Comparison of ENCODE assay signal across 8 mouse cellular contexts in the genomic region with DNA sequence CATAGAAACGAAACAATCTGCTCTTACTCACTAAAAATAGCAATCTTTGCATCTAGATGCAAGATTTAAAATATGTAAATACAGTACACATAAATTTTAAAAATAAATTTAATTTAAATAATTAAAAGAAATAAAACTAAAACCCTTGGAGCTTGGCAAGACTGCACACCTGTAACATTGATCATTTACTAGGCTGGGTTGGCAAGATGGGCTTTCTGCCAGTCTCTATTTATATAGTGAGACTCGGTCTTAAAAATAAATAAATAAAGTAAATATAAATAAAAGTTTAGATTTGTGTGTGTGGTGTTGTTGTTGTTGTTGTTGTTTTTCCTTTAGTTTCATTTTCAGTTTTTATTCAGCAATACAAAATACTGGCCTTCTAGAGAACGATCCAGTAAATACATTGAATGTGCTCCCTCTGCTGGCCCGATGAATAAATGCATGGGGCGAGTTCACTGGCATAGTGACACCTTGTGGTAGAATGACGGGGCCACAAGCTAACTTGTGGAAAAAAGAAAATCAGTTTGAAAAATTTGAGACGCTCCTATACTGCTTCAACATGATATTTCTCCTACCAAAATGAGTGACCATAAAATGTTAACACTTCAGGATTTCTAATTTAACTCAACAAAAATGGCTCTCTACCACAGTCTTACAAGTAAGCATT. TPM values are rescaled to one million over a fixed set of nuclear protein-coding genes. Genes with fewer than 3 reads are reported as not detected.
DNase-seq lines count a peak whose midpoint lies in the region; ATAC-seq and TF ChIP-seq lines count a peak whose summit lies in the region.

No protein-coding gene starts in this region.

- WGBS in kidney, embryonic 14.5 days = 27% methylated on average over 7 of the region's 7 CpGs
- WGBS in liver, embryonic 11.5 days = 24% methylated on average over 7 of the region's 7 CpGs

- no peaks in the 10 kb centered on the region for H3K36me3 ChIP-seq in kidney, embryonic 14.5 days (ENCODE audit: control insufficient read depth, insufficient read depth, low read length)
- H3K36me3 ChIP-seq in liver, embryonic 11.5 days (ENCODE audit: control insufficient read depth, insufficient read depth, low read length) = no peaks in the 10 kb centered on the region

- H3K4me3 ChIP-seq in cortical plate, adult 2 months (ENCODE audit: insufficient read depth, low read length) = no peak overlapping the region
- H3K4me3 ChIP-seq in kidney, embryonic 14.5 days (ENCODE audit: low read length) = no peak overlapping the region
- no peak overlapping the region for H3K4me3 ChIP-seq in liver, embryonic 11.5 days (ENCODE audit: low read depth, low read length)

- H3K4me1 ChIP-seq in cortical plate, adult 2 months (ENCODE audit: control insufficient read depth, insufficient read depth, low read length) = peaks cover 5% of the 10 kb centered on the region
- no peaks in the 10 kb centered on the region for H3K4me1 ChIP-seq in kidney, embryonic 14.5 days (ENCODE audit: control insufficient read depth, insufficient read depth, low read length)
- no peaks in the 10 kb centered on the region for H3K4me1 ChIP-seq in liver, embryonic 11.5 days (replicated peaks; ENCODE audit: control insufficient read depth, insufficient read depth, low read length)

- TF ChIP-seq CTCF in cortical plate, adult 2 months (IDR thresholded peaks at IDR 0.05; ENCODE audit: extremely low read depth, insufficient read depth, low read length) = peak; percentile 98

- peak; percentile 69 for ATAC-seq in kidney, embryonic 14.5 days (ENCODE audit: low FRiP score, low TSS enrichment)
- peak; percentile 62; the same call in 1 of the 2 replicates for ATAC-seq in liver, embryonic 11.5 days (replicated peaks; ENCODE audit: low FRiP score)

- no peaks in the 10 kb centered on the region for H3K9me3 ChIP-seq in kidney, embryonic 14.5 days (ENCODE audit: control insufficient read depth, low read length)
- no peaks in the 10 kb centered on the region for H3K9me3 ChIP-seq in liver, embryonic 11.5 days (ENCODE audit: control insufficient read depth, low read length)

- H3K9ac ChIP-seq in kidney, embryonic 14.5 days (ENCODE audit: low read depth, low read length) = no peak overlapping the region
- no peak overlapping the region for H3K9ac ChIP-seq in liver, embryonic 11.5 days (ENCODE audit: low read depth, low read length)

- H3K27me3 ChIP-seq in kidney, embryonic 14.5 days (ENCODE audit: control insufficient read depth, insufficient read depth, low read length) = no peaks in the 10 kb centered on the region
- no peaks in the 10 kb centered on the region for H3K27me3 ChIP-seq in liver, embryonic 11.5 days (replicated peaks; ENCODE audit: control insufficient read depth, insufficient read depth, low read length)

- no peak overlapping the region for H3K27ac ChIP-seq in cortical plate, adult 2 months (ENCODE audit: insufficient read depth, low read length)
- H3K27ac ChIP-seq in kidney, embryonic 14.5 days (ENCODE audit: low read depth, low read length) = no peak overlapping the region
- no peak overlapping the region for H3K27ac ChIP-seq in liver, embryonic 11.5 days (ENCODE audit: low read depth, low read length)

- DNase-seq in 3134 (ENCODE audit: extremely low read depth, insufficient read length, low spot score) = peak; percentile 40
- peak; percentile 62 to 89 for DNase-seq in adrenal gland, adult (ENCODE audit: inconsistent age in 2 of 2, low spot score in 1 of 2)
- DNase-seq in gastrocnemius, postnatal 4 days (ENCODE audit: low spot score in 2 of 2) = peak; percentile 37 to 61
- DNase-seq in liver, embryonic 11.5 days (ENCODE audit: low spot score) = no peak
- peak; percentile 66 to 70 for DNase-seq in natural killer cell, adult 2 months (ENCODE audit: low spot score in 2 of 2)
- DNase-seq in spleen, postnatal 4 days (ENCODE audit: low spot score in 2 of 2) = peak; percentile 71 to 83

- TF ChIP-seq POLR2A in cortical plate, adult 2 months (IDR thresholded peaks at IDR 0.05; ENCODE audit: extremely low read depth, insufficient read depth, low read length) = no peak

- no peak overlapping the region for H3K4me2 ChIP-seq in kidney, embryonic 14.5 days (replicated peaks; ENCODE audit: low read depth, low read length)
- no peak overlapping the region for H3K4me2 ChIP-seq in liver, embryonic 11.5 days

RNA-seq across cellular contexts. Expression of a gene that starts 24.6 kb away (rescaled TPM):
- polyA plus RNA-seq in cortical plate, adult 2 months (2012; rRNA removed) = 5.1 and 5.4 TPM in 2 replicates
- total RNA-seq in gastrocnemius, postnatal 4 days (2021) = 1 to 10 TPM; 2.7 to 3.0 TPM
- polyA plus RNA-seq in kidney, embryonic 14.5 days (2014; fragmentation: Nextera tagmentation; extraction: Ambion mirVana) = 3.9 and 4.4 TPM in 2 replicates
- polyA plus RNA-seq in liver, embryonic 11.5 days (2014; fragmentation: Nextera tagmentation; extraction: Ambion mirVana) = 4.5 and 4.6 TPM in 2 replicates

RNA-seq across cellular contexts. Expression of a gene that starts 31.8 kb away (rescaled TPM):
- polyA plus RNA-seq in cortical plate, adult 2 months (2012; rRNA removed) = 7.5 and 8.0 TPM in 2 replicates
- under 1 TPM; 0.39 TPM for total RNA-seq in gastrocnemius, postnatal 4 days (2021)
- polyA plus RNA-seq in kidney, embryonic 14.5 days (2014; fragmentation: Nextera tagmentation; extraction: Ambion mirVana) = 1.1 and 1.3 TPM in 2 replicates
- polyA plus RNA-seq in liver, embryonic 11.5 days (2014; fragmentation: Nextera tagmentation; extraction: Ambion mirVana) = 0.73 and 0.93 TPM in 2 replicates
